Mouse (Mus musculus): ENCODE results near the gene Amph. TPM values are rescaled to one million over a fixed set of nuclear protein-coding genes. Genes with fewer than 3 reads are reported as not detected.

Gene Amph
- polyA plus RNA-seq, 1 experiment from 2014 or later, result 103 TPM

- H3K4me3 ChIP-seq (ENCODE audit: low read depth, low read length), result no peak overlapping the region
- no peak for ATAC-seq (ENCODE audit: low read depth)
- no peaks in the 10 kb centered on the region for H3K4me1 ChIP-seq (ENCODE audit: control insufficient read depth, insufficient read depth, low read length)
- H3K36me3 ChIP-seq (ENCODE audit: control insufficient read depth, insufficient read depth, low read length), result no peaks in the 10 kb centered on the region
- H3K9me3 ChIP-seq (ENCODE audit: control insufficient read depth, low read length), result no peaks in the 10 kb centered on the region
- 86% methylated on average over 1 of the region's 1 CpGs for WGBS
- H3K27ac ChIP-seq (ENCODE audit: low read depth, low read length), result no peak overlapping the region
- H3K4me2 ChIP-seq (ENCODE audit: low read depth, low read length), result no peak overlapping the region
- no peak overlapping the region for H3K9ac ChIP-seq (replicated peaks; ENCODE audit: low read depth, low read length)
- no peaks in the 10 kb centered on the region for H3K27me3 ChIP-seq (ENCODE audit: control insufficient read depth, insufficient read depth, low read length)
Observed at GRCm38 (mm10) chr13:19052090-19052489, 104.1 kb downstream of the Amph start.

GRCm38 (mm10) chr13:19054504-19054903, 106.5 kb downstream of the Amph start:
- Histone ChIP-seq H3K4me2 (ENCODE audit: low read depth, low read length) (no peak overlapping the region), H3K4me1 (ENCODE audit: control insufficient read depth, insufficient read depth, low read length) (no peaks in the 10 kb centered on the region), H3K27me3 (ENCODE audit: control insufficient read depth, insufficient read depth, low read length) (no peaks in the 10 kb centered on the region), H3K9me3 (ENCODE audit: control insufficient read depth, low read length) (no peaks in the 10 kb centered on the region), H3K27ac (ENCODE audit: low read depth, low read length) (no peak overlapping the region), H3K4me3 (ENCODE audit: low read depth, low read length) (no peak overlapping the region), H3K9ac (replicated peaks; ENCODE audit: low read depth, low read length) (no peak overlapping the region), H3K36me3 (ENCODE audit: control insufficient read depth, insufficient read depth, low read length) (no peaks in the 10 kb centered on the region)
- ATAC-seq (ENCODE audit: low read depth), result no peak
- whole genome bisulfite sequencing, result 74% methylated on average over 2 of the region's 2 CpGs

GRCm38 (mm10) chr13:19072261-19072660, 124.3 kb downstream of the Amph start:
- Histone ChIP-seq H3K9ac (replicated peaks; ENCODE audit: low read depth, low read length) (no peak overlapping the region), H3K36me3 (ENCODE audit: control insufficient read depth, insufficient read depth, low read length) (no peaks in the 10 kb centered on the region), H3K9me3 (ENCODE audit: control insufficient read depth, low read length) (no peaks in the 10 kb centered on the region), H3K4me3 (ENCODE audit: low read depth, low read length) (no peak overlapping the region), H3K27ac (ENCODE audit: low read depth, low read length) (no peak overlapping the region), H3K4me2 (ENCODE audit: low read depth, low read length) (no peak overlapping the region), H3K4me1 (ENCODE audit: control insufficient read depth, insufficient read depth, low read length) (no peaks in the 10 kb centered on the region), H3K27me3 (ENCODE audit: control insufficient read depth, insufficient read depth, low read length) (no peaks in the 10 kb centered on the region)
- no peak for ATAC-seq (ENCODE audit: low read depth)

- no peak overlapping the region for H3K4me3 ChIP-seq (ENCODE audit: low read depth, low read length)
- H3K4me2 ChIP-seq (ENCODE audit: low read depth, low read length), result no peak overlapping the region
- ATAC-seq (ENCODE audit: low read depth), result no peak
- H3K27me3 ChIP-seq (ENCODE audit: control insufficient read depth, insufficient read depth, low read length), result no peaks in the 10 kb centered on the region
- H3K27ac ChIP-seq (ENCODE audit: low read depth, low read length), result no peak overlapping the region
- H3K36me3 ChIP-seq (ENCODE audit: control insufficient read depth, insufficient read depth, low read length), result no peaks in the 10 kb centered on the region
- H3K4me1 ChIP-seq (ENCODE audit: control insufficient read depth, insufficient read depth, low read length), result no peaks in the 10 kb centered on the region
- no peak overlapping the region for H3K9ac ChIP-seq (replicated peaks; ENCODE audit: low read depth, low read length)
- 64% methylated on average over 2 of the region's 2 CpGs for WGBS
- no peaks in the 10 kb centered on the region for H3K9me3 ChIP-seq (ENCODE audit: control insufficient read depth, low read length)
Observed at GRCm38 (mm10) chr13:19077427-19077826, 129.4 kb downstream of the Amph start.

- no peaks in the 10 kb centered on the region for H3K36me3 ChIP-seq (ENCODE audit: control insufficient read depth, insufficient read depth, low read length)
- ATAC-seq (ENCODE audit: low read depth), result no peak
- WGBS, result 91% methylated on average over 4 of the region's 4 CpGs
Observed at GRCm38 (mm10) chr13:19081932-19082331, 133.9 kb downstream of the Amph start.

GRCm38 (mm10) chr13:19094571-19094970, 146.6 kb downstream of the Amph start:
- ATAC-seq (ENCODE audit: low read depth), result no peak
- Histone ChIP-seq H3K9me3 (ENCODE audit: control insufficient read depth, low read length) (no peaks in the 10 kb centered on the region), H3K9ac (replicated peaks; ENCODE audit: low read depth, low read length) (no peak overlapping the region)

More at GRCm38 (mm10) chr13:19081932-19082331, 133.9 kb downstream of the Amph start:
- no peaks in the 10 kb centered on the region for H3K9me3 ChIP-seq (ENCODE audit: control insufficient read depth, low read length)
- H3K9ac ChIP-seq (replicated peaks; ENCODE audit: low read depth, low read length), result no peak overlapping the region
- H3K4me1 ChIP-seq (ENCODE audit: control insufficient read depth, insufficient read depth, low read length), result no peaks in the 10 kb centered on the region
- H3K4me3 ChIP-seq (ENCODE audit: low read depth, low read length), result no peak overlapping the region
- H3K27ac ChIP-seq (ENCODE audit: low read depth, low read length), result no peak overlapping the region
- H3K4me2 ChIP-seq (ENCODE audit: low read depth, low read length), result no peak overlapping the region
- no peaks in the 10 kb centered on the region for H3K27me3 ChIP-seq (ENCODE audit: control insufficient read depth, insufficient read depth, low read length)

GRCm38 (mm10) chr13:19097117-19097516, 149.1 kb downstream of the Amph start:
- 83% methylated on average over 4 of the region's 4 CpGs for WGBS
- ATAC-seq (ENCODE audit: low read depth), result no peak
- Histone ChIP-seq H3K9ac (replicated peaks; ENCODE audit: low read depth, low read length) (no peak overlapping the region), H3K4me3 (ENCODE audit: low read depth, low read length) (no peak overlapping the region), H3K27ac (ENCODE audit: low read depth, low read length) (no peak overlapping the region), H3K36me3 (ENCODE audit: control insufficient read depth, insufficient read depth, low read length) (no peaks in the 10 kb centered on the region), H3K4me1 (ENCODE audit: control insufficient read depth, insufficient read depth, low read length) (no peaks in the 10 kb centered on the region), H3K27me3 (ENCODE audit: control insufficient read depth, insufficient read depth, low read length) (no peaks in the 10 kb centered on the region), H3K4me2 (ENCODE audit: low read depth, low read length) (no peak overlapping the region), H3K9me3 (ENCODE audit: control insufficient read depth, low read length) (no peaks in the 10 kb centered on the region)

More at GRCm38 (mm10) chr13:19094571-19094970, 146.6 kb downstream of the Amph start:
- WGBS, result 93% methylated on average over 6 of the region's 6 CpGs
- no peak overlapping the region for H3K27ac ChIP-seq (ENCODE audit: low read depth, low read length)
- H3K36me3 ChIP-seq (ENCODE audit: control insufficient read depth, insufficient read depth, low read length), result no peaks in the 10 kb centered on the region
- no peak overlapping the region for H3K4me2 ChIP-seq (ENCODE audit: low read depth, low read length)
- no peaks in the 10 kb centered on the region for H3K27me3 ChIP-seq (ENCODE audit: control insufficient read depth, insufficient read depth, low read length)
- H3K4me1 ChIP-seq (ENCODE audit: control insufficient read depth, insufficient read depth, low read length), result no peaks in the 10 kb centered on the region
- H3K4me3 ChIP-seq (ENCODE audit: low read depth, low read length), result no peak overlapping the region

- H3K9ac ChIP-seq (replicated peaks; ENCODE audit: low read depth, low read length), result no peak overlapping the region
- 87% methylated on average over 10 of the region's 10 CpGs for WGBS
- H3K9me3 ChIP-seq (ENCODE audit: control insufficient read depth, low read length), result no peaks in the 10 kb centered on the region
- no peak overlapping the region for H3K4me3 ChIP-seq (ENCODE audit: low read depth, low read length)
- H3K27me3 ChIP-seq (ENCODE audit: control insufficient read depth, insufficient read depth, low read length), result no peaks in the 10 kb centered on the region
- no peak overlapping the region for H3K27ac ChIP-seq (ENCODE audit: low read depth, low read length)
- no peaks in the 10 kb centered on the region for H3K4me1 ChIP-seq (ENCODE audit: control insufficient read depth, insufficient read depth, low read length)
- ATAC-seq (ENCODE audit: low read depth), result no peak
- no peak overlapping the region for H3K4me2 ChIP-seq (ENCODE audit: low read depth, low read length)
- no peaks in the 10 kb centered on the region for H3K36me3 ChIP-seq (ENCODE audit: control insufficient read depth, insufficient read depth, low read length)
Observed at GRCm38 (mm10) chr13:19101889-19102402, 153.9 kb downstream of the Amph start.

- ATAC-seq (ENCODE audit: low read depth), result no peak
- Histone ChIP-seq H3K4me2 (ENCODE audit: low read depth, low read length) (no peak overlapping the region), H3K36me3 (ENCODE audit: control insufficient read depth, insufficient read depth, low read length) (no peaks in the 10 kb centered on the region), H3K27ac (ENCODE audit: low read depth, low read length) (no peak overlapping the region), H3K4me3 (ENCODE audit: low read depth, low read length) (no peak overlapping the region), H3K9ac (replicated peaks; ENCODE audit: low read depth, low read length) (no peak overlapping the region), H3K4me1 (ENCODE audit: control insufficient read depth, insufficient read depth, low read length) (no peaks in the 10 kb centered on the region), H3K27me3 (ENCODE audit: control insufficient read depth, insufficient read depth, low read length) (no peaks in the 10 kb centered on the region), H3K9me3 (ENCODE audit: control insufficient read depth, low read length) (no peaks in the 10 kb centered on the region)
- WGBS, result 70% methylated on average over 5 of the region's 5 CpGs
Observed at GRCm38 (mm10) chr13:19106418-19106817, 158.4 kb downstream of the Amph start.
